Mouse (Mus musculus) spleen, postnatal 36 days (tissue): Measurements from ENCODE around the gene Krt9.
A peak's percentile ranks its signal among the peaks of the same experiment; 100 is the strongest.
"Not testable (repeated sequence)": the region's sequence is repeated elsewhere in the genome, so short reads cannot be mapped to it uniquely, and the experiment has no call there.

Source experiments
- DNase-seq, 2 experiments: peaks; one replicate each; pipeline ENCODE4 v3.0.0; 2022; ENCODE audit warnings: low spot score in 2 of 2, mixed read lengths in 1 of 2

The Krt9 gene

GRCm38 (mm10) chr11:100192992-100193391 is at the start of gene Krt9:
TSS of gene Krt9 (minus strand) at chr11:100193246.
- DNase-seq: no peak

- DNase-seq: not testable (repeated sequence)
These were observed 47.2 kb upstream of the Krt9 start for GRCm38 (mm10) chr11:100240272-100240671.

- no peak for DNase-seq
These were observed 28.7 kb upstream of the Krt9 start for GRCm38 (mm10) chr11:100221741-100222140.

GRCm38 (mm10) chr11:100219304-100219703 is 26.3 kb upstream of the Krt9 start:
- DNase-seq: no peak

GRCm38 (mm10) chr11:100208542-100208941 is 15.5 kb upstream of the Krt9 start:
- DNase-seq: no peak

- no peak for DNase-seq
These were observed 14.5 kb upstream of the Krt9 start, which contains the start of gene Krt14 for GRCm38 (mm10) chr11:100207498-100207897. TSS of gene Krt14 (minus strand) at chr11:100207548.

- DNase-seq: no peak
These were observed 10.4 kb upstream of the Krt9 start for GRCm38 (mm10) chr11:100203448-100203847.

- no peak for DNase-seq
These were observed 9.9 kb upstream of the Krt9 start for GRCm38 (mm10) chr11:100202906-100203305.

GRCm38 (mm10) chr11:100200104-100200820 is 7.2 kb upstream of the Krt9 start:
- DNase-seq: no peak

GRCm38 (mm10) chr11:100198666-100199065 is 5.6 kb upstream of the Krt9 start:
- DNase-seq: no peak

- DNase-seq: no peak
These were observed 1.2 kb downstream of the Krt9 start for GRCm38 (mm10) chr11:100191820-100192219.

- no peak for DNase-seq
These were observed 6.3 kb downstream of the Krt9 start for GRCm38 (mm10) chr11:100186736-100187135.

GRCm38 (mm10) chr11:100181725-100182124 is 11.3 kb downstream of the Krt9 start:
- no peak for DNase-seq

GRCm38 (mm10) chr11:100179260-100179659 is 13.8 kb downstream of the Krt9 start:
- DNase-seq: no peak

GRCm38 (mm10) chr11:100178307-100178706 is 14.7 kb downstream of the Krt9 start:
- no peak for DNase-seq

GRCm38 (mm10) chr11:100176791-100177190 is 16.3 kb downstream of the Krt9 start:
- DNase-seq: no peak

GRCm38 (mm10) chr11:100168765-100169762 is 24.0 kb downstream of the Krt9 start:
- DNase-seq: peak in 1 of 2 experiments; percentile 2

GRCm38 (mm10) chr11:100168071-100168470 is 25.0 kb downstream of the Krt9 start:
- no peak for DNase-seq

GRCm38 (mm10) chr11:100164392-100164791 is 28.7 kb downstream of the Krt9 start:
- DNase-seq: no peak

GRCm38 (mm10) chr11:100157908-100158477 is 35.1 kb downstream of the Krt9 start:
- no peak for DNase-seq

GRCm38 (mm10) chr11:100157331-100157730 is 35.7 kb downstream of the Krt9 start:
- DNase-seq: no peak
